Mouse (Mus musculus): Measurements from ENCODE around the gene Olfr71. TPM values are rescaled to one million over a fixed set of nuclear protein-coding genes. Genes with fewer than 3 reads are reported as not detected.

The Olfr71 gene
- polyA plus RNA-seq, 2 experiments = not detected

DNA sequence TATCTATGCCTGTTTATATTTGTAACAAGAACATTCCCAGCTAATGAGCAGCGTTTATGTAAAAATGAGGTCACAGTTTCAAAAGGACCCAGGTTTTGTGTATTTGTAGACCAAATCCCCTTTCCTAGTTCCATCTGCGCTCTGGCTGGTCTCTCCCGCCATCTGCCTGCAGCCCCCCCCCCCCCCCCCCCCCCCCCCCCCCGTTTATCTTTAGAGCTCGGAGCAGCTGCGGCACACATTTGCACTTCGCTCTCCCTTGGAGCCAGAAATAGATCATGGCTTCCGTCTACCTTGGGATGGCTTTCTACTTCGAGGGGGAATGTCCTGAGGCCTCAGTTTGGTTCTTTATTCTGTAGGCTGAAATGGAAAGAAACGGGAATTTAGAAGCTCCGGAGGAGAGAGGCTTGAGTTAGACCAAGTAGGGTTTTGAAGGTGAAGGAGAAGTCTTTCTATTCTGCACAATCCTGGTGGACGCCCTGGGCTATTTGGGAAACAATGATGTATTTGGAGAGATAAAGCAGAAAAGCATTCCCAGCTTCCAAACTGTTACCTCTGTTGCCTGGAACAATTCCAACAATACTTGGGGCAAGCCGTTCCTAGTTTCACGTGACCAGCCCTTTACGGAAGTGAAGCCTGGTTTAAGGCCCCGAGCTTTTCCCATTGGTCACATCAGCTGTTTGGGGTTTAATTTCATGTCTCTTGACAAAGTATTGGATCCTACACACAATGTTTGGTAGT lies 10.6 kb upstream of the Olfr71 start:
- Histone ChIP-seq H3K4me1 (replicated peaks; ENCODE audit: control insufficient read depth in 2 of 2, insufficient read depth in 2 of 2, low read length in 1 of 2) (no peaks in the 10 kb centered on the region), H3K9ac (replicated peaks) (no peak overlapping the region), H3K9me3 (ENCODE audit: control insufficient read depth, low read length) (no peaks in the 10 kb centered on the region), H3K27ac (no peak overlapping the region), H3K36me3 (replicated peaks; ENCODE audit: control insufficient read depth, insufficient read depth, low read depth) (no peaks in the 10 kb centered on the region), H3K4me3 (ENCODE audit: insufficient read depth in 1 of 2, low read depth in 2 of 2, low read length in 2 of 2) (no peak overlapping the region), H3K4me2 (ENCODE audit: low read depth) (no peak overlapping the region), H3K27me3 (ENCODE audit: control insufficient read depth, insufficient read depth, low read length) (no peaks in the 10 kb centered on the region)
- DNase-seq (ENCODE audit: low read depth in 3 of 3, low spot score in 3 of 3) (no peak), ATAC-seq (ENCODE audit: insufficient read depth) (no peak)
- TF ChIP-seq CTCF (IDR thresholded peaks at IDR 0.05; ENCODE audit: low read depth) (no peak), EP300 (IDR thresholded peaks at IDR 0.05; ENCODE audit: low read depth) (no peak)
- 46% methylated on average over 15 of the region's 16 CpGs for WGBS (ENCODE audit: insufficient replicate concordance)

DNA sequence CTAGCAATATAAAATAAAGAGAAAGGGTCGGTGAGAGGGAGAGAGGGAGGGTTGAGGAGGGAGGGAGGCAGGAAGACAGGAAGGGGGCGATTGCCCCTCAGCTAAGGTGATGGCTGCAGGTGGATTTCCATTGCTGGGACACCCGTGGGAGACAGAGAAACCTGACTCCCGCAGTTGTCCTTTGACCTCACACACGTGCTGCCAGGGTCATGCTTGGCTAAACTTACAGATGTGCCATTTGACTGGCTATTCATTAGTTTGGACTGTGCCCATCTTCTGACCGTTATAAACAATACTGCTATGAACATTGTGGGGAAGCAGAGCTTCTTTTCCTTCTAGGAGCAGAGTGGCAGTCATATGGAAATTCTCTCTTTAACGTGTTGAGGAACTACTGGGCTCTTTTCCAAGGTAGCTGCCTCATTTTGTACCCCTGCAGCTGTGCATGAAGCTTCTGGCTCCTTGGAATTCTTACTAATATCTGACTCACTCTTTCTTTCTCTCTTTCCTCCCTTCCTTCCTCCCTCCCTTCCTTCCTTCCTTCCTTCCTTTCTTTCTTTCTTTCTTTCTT lies 3.7 kb upstream of the Olfr71 start:
- Histone ChIP-seq H3K4me3 (ENCODE audit: insufficient read depth in 1 of 2, low read depth in 2 of 2, low read length in 2 of 2) (no peak overlapping the region), H3K36me3 (replicated peaks; ENCODE audit: control insufficient read depth, insufficient read depth, low read depth) (no peaks in the 10 kb centered on the region), H3K4me1 (replicated peaks; ENCODE audit: control insufficient read depth in 2 of 2, insufficient read depth in 2 of 2, low read length in 1 of 2) (no peaks in the 10 kb centered on the region), H3K27me3 (ENCODE audit: control insufficient read depth, insufficient read depth, low read length) (no peaks in the 10 kb centered on the region), H3K9me3 (ENCODE audit: control insufficient read depth, low read length) (no peaks in the 10 kb centered on the region), H3K9ac (replicated peaks) (no peak overlapping the region), H3K27ac (no peak overlapping the region), H3K4me2 (ENCODE audit: low read depth) (no peak overlapping the region)
- 27% methylated on average over 7 of the region's 7 CpGs for WGBS (ENCODE audit: insufficient replicate concordance)
- ATAC-seq (ENCODE audit: insufficient read depth) (no peak), DNase-seq (ENCODE audit: low read depth in 3 of 3, low spot score in 3 of 3) (no peak)
- TF ChIP-seq CTCF (IDR thresholded peaks at IDR 0.05; ENCODE audit: low read depth) (no peak), EP300 (IDR thresholded peaks at IDR 0.05; ENCODE audit: low read depth) (no peak)

DNA sequence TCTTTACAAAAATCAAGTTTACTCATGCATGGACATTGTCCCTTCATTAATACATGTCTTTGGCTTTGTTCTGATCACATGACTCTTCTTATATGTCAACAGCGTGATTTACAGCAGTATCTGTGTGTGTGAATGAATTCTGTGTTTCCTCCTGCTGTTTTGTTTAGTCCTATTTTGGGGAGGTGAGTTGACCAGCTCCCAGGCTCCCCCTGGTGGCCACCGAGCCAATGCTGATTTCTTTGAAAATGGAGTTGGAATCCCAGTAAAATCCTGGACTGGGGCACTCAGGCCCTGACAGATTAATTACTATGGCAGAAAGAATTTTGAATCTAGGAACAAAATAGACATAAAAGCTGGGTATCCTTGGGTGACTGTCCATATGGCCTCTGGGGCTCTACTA lies 1.8 kb upstream of the Olfr71 start:
- H3K9ac ChIP-seq (replicated peaks) = no peak overlapping the region
- DNase-seq (ENCODE audit: low read depth in 3 of 3, low spot score in 3 of 3) = peak in 1 of 3 experiments; percentile 20
- H3K4me1 ChIP-seq (replicated peaks; ENCODE audit: control insufficient read depth in 2 of 2, insufficient read depth in 2 of 2, low read length in 1 of 2) = no peaks in the 10 kb centered on the region
- TF ChIP-seq EP300 (IDR thresholded peaks at IDR 0.05; ENCODE audit: low read depth) (no peak), CTCF (IDR thresholded peaks at IDR 0.05; ENCODE audit: low read depth) (peak; percentile 83)
- ATAC-seq (ENCODE audit: insufficient read depth) = no peak
- H3K4me3 ChIP-seq (ENCODE audit: insufficient read depth in 1 of 2, low read depth in 2 of 2, low read length in 2 of 2) = no peak overlapping the region
- H3K27ac ChIP-seq = no peak overlapping the region
- 1% methylated on average over 2 of the region's 2 CpGs for WGBS (ENCODE audit: insufficient replicate concordance)
- no peaks in the 10 kb centered on the region for H3K36me3 ChIP-seq (replicated peaks; ENCODE audit: control insufficient read depth, insufficient read depth, low read depth)
- no peaks in the 10 kb centered on the region for H3K27me3 ChIP-seq (ENCODE audit: control insufficient read depth, insufficient read depth, low read length)
- no peak overlapping the region for H3K4me2 ChIP-seq (ENCODE audit: low read depth)
- H3K9me3 ChIP-seq (ENCODE audit: control insufficient read depth, low read length) = no peaks in the 10 kb centered on the region

DNA sequence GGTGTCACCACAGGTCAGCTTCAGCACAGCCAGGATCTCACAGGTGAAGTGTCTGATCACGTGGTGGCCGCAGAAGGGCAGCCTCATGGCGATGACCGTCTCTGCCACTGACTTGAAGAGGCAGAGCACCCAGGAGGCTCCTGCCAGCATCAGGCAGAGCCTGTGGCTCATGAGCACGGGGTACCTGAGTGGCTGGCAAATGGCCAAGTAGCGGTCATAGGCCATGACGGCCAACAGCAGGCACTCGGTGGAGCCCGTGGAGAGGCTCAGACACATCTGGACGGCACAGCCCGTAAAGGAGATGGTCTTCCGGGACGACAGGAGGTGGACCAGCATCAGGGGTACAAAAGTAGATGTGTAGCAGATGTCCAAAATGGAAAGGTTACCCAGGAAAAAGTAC lies 4.1 kb downstream of the Olfr71 start:
- no peak overlapping the region for H3K4me3 ChIP-seq (ENCODE audit: insufficient read depth in 1 of 2, low read depth in 2 of 2, low read length in 2 of 2)
- ATAC-seq (ENCODE audit: insufficient read depth) (no peak), DNase-seq (ENCODE audit: low read depth in 3 of 3, low spot score in 3 of 3) (no peak)
- no peak overlapping the region for H3K4me2 ChIP-seq (ENCODE audit: low read depth)
- no peak overlapping the region for H3K9ac ChIP-seq (replicated peaks)
- H3K4me1 ChIP-seq (replicated peaks; ENCODE audit: control insufficient read depth in 2 of 2, insufficient read depth in 2 of 2, low read length in 1 of 2) = no peaks in the 10 kb centered on the region
- H3K27me3 ChIP-seq (ENCODE audit: control insufficient read depth, insufficient read depth, low read length) = no peaks in the 10 kb centered on the region
- H3K36me3 ChIP-seq (replicated peaks; ENCODE audit: control insufficient read depth, insufficient read depth, low read depth) = no peaks in the 10 kb centered on the region
- no peaks in the 10 kb centered on the region for H3K9me3 ChIP-seq (ENCODE audit: control insufficient read depth, low read length)
- WGBS (ENCODE audit: insufficient replicate concordance) = 69% methylated on average over 13 of the region's 13 CpGs
- no peak overlapping the region for H3K27ac ChIP-seq
- no peak for TF ChIP-seq EP300 (IDR thresholded peaks at IDR 0.05; ENCODE audit: low read depth)
- TF ChIP-seq CTCF (IDR thresholded peaks at IDR 0.05; ENCODE audit: low read depth) = no peak

DNA sequence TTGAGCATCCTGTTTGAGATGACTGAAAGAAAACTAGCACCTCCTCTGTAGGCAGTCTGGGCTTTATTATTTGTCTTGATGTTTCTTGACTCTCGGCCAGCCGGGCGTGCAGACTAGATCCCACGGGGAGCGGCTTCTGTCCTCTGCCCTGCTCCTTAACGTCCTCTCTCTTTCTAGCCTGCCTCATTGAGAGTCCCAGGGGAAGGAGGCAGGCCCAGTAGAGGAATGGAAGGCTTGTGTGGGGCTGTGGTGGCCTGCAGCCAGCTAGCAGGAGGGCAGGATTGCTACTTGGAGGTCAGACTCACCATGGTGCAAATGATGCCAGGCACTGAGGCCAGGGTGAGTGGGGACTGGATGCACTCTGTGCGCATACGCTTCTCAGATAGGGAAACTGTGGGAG lies 6.2 kb downstream of the Olfr71 start:
- H3K4me3 ChIP-seq (ENCODE audit: insufficient read depth in 1 of 2, low read depth in 2 of 2, low read length in 2 of 2) = no peak overlapping the region
- no peak overlapping the region for H3K9ac ChIP-seq (replicated peaks)
- ATAC-seq (ENCODE audit: insufficient read depth) = no peak
- H3K4me1 ChIP-seq (replicated peaks; ENCODE audit: control insufficient read depth in 2 of 2, insufficient read depth in 2 of 2, low read length in 1 of 2) = no peaks in the 10 kb centered on the region
- no peak overlapping the region for H3K4me2 ChIP-seq (ENCODE audit: low read depth)
- H3K27ac ChIP-seq = no peak overlapping the region
- DNase-seq (ENCODE audit: low read depth in 3 of 3, low spot score in 3 of 3) = no peak
- H3K27me3 ChIP-seq (ENCODE audit: control insufficient read depth, insufficient read depth, low read length) = no peaks in the 10 kb centered on the region
- 86% methylated on average over 8 of the region's 8 CpGs for WGBS (ENCODE audit: insufficient replicate concordance)
- no peaks in the 10 kb centered on the region for H3K9me3 ChIP-seq (ENCODE audit: control insufficient read depth, low read length)
- H3K36me3 ChIP-seq (replicated peaks; ENCODE audit: control insufficient read depth, insufficient read depth, low read depth) = no peaks in the 10 kb centered on the region
- no peak for TF ChIP-seq CTCF (IDR thresholded peaks at IDR 0.05; ENCODE audit: low read depth)
- TF ChIP-seq EP300 (IDR thresholded peaks at IDR 0.05; ENCODE audit: low read depth) = no peak
